Mouse (Mus musculus) sigmoid colon, adult 10 weeks (tissue): ENCODE results near the gene Olfr1197. TPM values are rescaled to one million over a fixed set of nuclear protein-coding genes. Genes with fewer than 3 reads are reported as not detected.

Experiments
- polyA plus RNA-seq: library from polyadenylated mRNA; stranded (reverse); fragments of 350-450 nt; fragmentation: Illumina TruSeq; extraction: RNeasy Lipid Tissue Mini Kit (QIAGEN cat#74804); gene quantifications from one replicate; pipeline ENCODE4 v1.2.3, GENCODE M21; 2014; ENCODE audit warnings: low read depth, low replicate concordance

The Olfr1197 gene
- polyA plus RNA-seq: not detected

GRCm38 (mm10) chr2:88732266-88732665 is at the start of gene Olfr1197:
TSS of gene Olfr1197 (minus strand) at chr2:88732366.

GRCm38 (mm10) chr2:88770388-88770787 is 38.2 kb upstream of the Olfr1197 start, which contains the start of gene Olfr1200:
TSS of gene Olfr1200 (minus strand) at chr2:88770488.

GRCm38 (mm10) chr2:88760369-88760768 is 28.2 kb upstream of the Olfr1197 start, which contains the start of gene Olfr1199:
TSS of gene Olfr1199 (minus strand) at chr2:88760469.

GRCm38 (mm10) chr2:88751270-88751669 is 19.1 kb upstream of the Olfr1197 start, which contains the start of gene Olfr1198:
TSS of gene Olfr1198 (minus strand) at chr2:88751370.

GRCm38 (mm10) chr2:88704497-88704896 is 27.7 kb downstream of the Olfr1197 start, which contains the start of gene Olfr1196:
TSS of gene Olfr1196 (minus strand) at chr2:88704597.

GRCm38 (mm10) chr2:88689087-88689486 is 43.1 kb downstream of the Olfr1197 start, which contains the start of gene Olfr1195:
TSS of gene Olfr1195 (minus strand) at chr2:88689187.

Other genes starting within 250 kb of the Olfr1197 start
- not detected for gene Olfr1184, start 248.8 kb downstream of the Olfr1197 start, polyA plus RNA-seq
- not detected for gene Olfr1185-ps1, start 239.0 kb downstream of the Olfr1197 start, polyA plus RNA-seq
- not detected for gene Olfr1186, start 213.8 kb downstream of the Olfr1197 start, polyA plus RNA-seq
- not detected for gene Olfr1188, start 175.4 kb downstream of the Olfr1197 start, polyA plus RNA-seq
- not detected for gene Olfr1189, start 145.9 kb downstream of the Olfr1197 start, polyA plus RNA-seq
- not detected for gene Olfr1191-ps1, start 91.8 kb downstream of the Olfr1197 start, polyA plus RNA-seq
- not detected for gene Olfr1192-ps1, start 83.9 kb downstream of the Olfr1197 start, polyA plus RNA-seq
- gene Olfr1193, start 56.7 kb downstream of the Olfr1197 start, polyA plus RNA-seq: not detected
- not detected for gene Olfr1195, start 43.2 kb downstream of the Olfr1197 start, polyA plus RNA-seq
- gene Olfr1196, start 27.8 kb downstream of the Olfr1197 start, polyA plus RNA-seq: not detected
- gene Olfr1198, start 19.0 kb upstream of the Olfr1197 start, polyA plus RNA-seq: not detected
- gene Olfr1199, start 28.1 kb upstream of the Olfr1197 start, polyA plus RNA-seq: not detected
- not detected for gene Olfr1200, start 38.1 kb upstream of the Olfr1197 start, polyA plus RNA-seq
- gene Olfr1201, start 60.7 kb upstream of the Olfr1197 start, polyA plus RNA-seq: not detected
- not detected for gene Olfr1202, start 82.1 kb upstream of the Olfr1197 start, polyA plus RNA-seq
- not detected for gene Olfr1205, start 97.4 kb upstream of the Olfr1197 start, polyA plus RNA-seq
- gene Olfr1204, start 116.9 kb upstream of the Olfr1197 start, polyA plus RNA-seq: not detected
- not detected for gene Olfr1206, start 130.9 kb upstream of the Olfr1197 start, polyA plus RNA-seq
- not detected for gene Olfr1208, start 169.9 kb upstream of the Olfr1197 start, polyA plus RNA-seq
- not detected for gene Olfr1209, start 182.8 kb upstream of the Olfr1197 start, polyA plus RNA-seq
- gene Olfr1211, start 205.7 kb upstream of the Olfr1197 start, polyA plus RNA-seq: not detected
- gene Olfr1212, start 221.6 kb upstream of the Olfr1197 start, polyA plus RNA-seq: not detected
- not detected for gene Gm13762, start 247.9 kb upstream of the Olfr1197 start, polyA plus RNA-seq